Mouse (Mus musculus) Patski (cell line): ENCODE measurements around the gene Stard13. TPM values are rescaled to one million over a fixed set of nuclear protein-coding genes. Genes with fewer than 3 reads are reported as not detected.
A peak's percentile ranks its signal among the peaks of the same experiment; 100 is the strongest.

ENCODE experiments used
- ATAC-seq: fragments of 100-300 bp; one replicate; pipeline ENCODE4 v1.8.0; 2021
- CTCF ChIA-PET: fragments of 350-600 bp; sonication (Branson Sonifier 250); formaldehyde crosslinking; loops from one replicate; lab custom pipeline; 2022; ENCODE audit warnings: inconsistent platforms; lab: Charles Lee
- POLR2A ChIA-PET: fragments of 350-600 bp; sonication (Branson Sonifier 250); formaldehyde crosslinking; loops from one replicate; lab custom pipeline; 2022; ENCODE audit warnings: antibody characterized with exemption, inconsistent platforms; lab: Charles Lee
- DNase-seq: peaks from one replicate; pipeline ENCODE4 v3.0.0-alpha.2; 2011; ENCODE audit warnings: low read depth, low spot score
- H3K27me3 ChIP-seq: fragments of 371-371 bp; one replicate; pipeline ENCODE4 v1.5.1; 2021
- CTCF ChIP-seq: fragments of 100-300 bp; IDR thresholded peaks from one replicate; pipeline ENCODE4 v1.5.1; 2021
- in situ Hi-C: fragments of 300-500 bp; cut with MboI; formaldehyde crosslinking; loops from 3 replicates; pipeline ENCODE4 v1.11.1; 2018; ENCODE audit warnings: low pct_unique_long_range_greater_than_20kb, mixed read lengths
- polyA plus RNA-seq: library from polyadenylated mRNA; unstranded; gene quantifications from one replicate; pipeline ENCODE4 v1.2.3, GENCODE M21; 2021

Stard13 gene
- polyA plus RNA-seq, 1 experiment from 2014 or later = 59.4 TPM

DNA sequence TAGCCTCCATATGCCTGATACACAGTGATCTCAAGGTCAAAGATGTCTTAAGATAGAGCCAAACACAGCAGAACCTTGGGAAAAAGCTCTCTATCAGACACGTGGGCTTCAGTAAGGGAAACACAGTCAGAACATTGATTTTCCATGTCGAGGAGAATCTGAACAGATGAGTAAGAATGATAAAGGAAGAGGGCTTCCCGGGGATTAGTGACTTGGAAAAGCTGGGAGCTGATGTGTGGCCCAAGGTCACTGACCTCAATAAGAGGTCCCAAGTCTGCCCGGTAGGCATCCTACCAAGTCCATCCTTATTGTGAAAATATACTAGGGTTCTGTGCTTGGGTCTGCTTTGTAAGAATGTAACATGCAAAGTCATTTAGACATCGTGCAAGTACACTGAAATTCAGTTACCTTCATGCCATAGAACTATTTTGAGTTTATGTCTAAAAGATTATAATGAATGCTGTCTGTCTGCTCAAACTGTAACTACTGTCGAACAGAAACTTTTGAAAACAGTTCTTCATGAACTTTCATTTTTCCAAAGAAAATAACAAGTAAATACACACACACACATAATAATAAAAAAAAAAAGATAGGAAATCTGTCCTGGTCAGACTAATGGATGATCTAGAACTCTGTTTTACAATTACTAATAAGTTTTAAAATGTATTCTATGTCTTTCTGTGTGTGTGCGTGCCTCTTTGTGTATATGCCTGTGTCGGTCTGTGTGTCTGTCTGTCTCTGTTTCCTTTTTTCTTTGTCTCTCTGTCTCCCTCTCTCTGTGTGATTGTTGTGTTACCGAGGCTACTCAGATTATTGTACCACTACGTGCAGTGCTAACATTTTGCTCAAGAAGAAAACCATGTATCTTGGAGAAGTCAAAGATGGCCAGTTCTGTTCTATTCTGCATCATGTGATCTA is 128.3 kb downstream of the Stard13 start:
- in situ Hi-C loops = loop anchor here (10.0 kb wide), 1 partner anchor 259 kb away; no protein-coding TSS in a partner anchor
- DNase-seq (no peak), ATAC-seq (no peak)
- H3K27me3 ChIP-seq = no peaks in the 10 kb centered on the region
- no peak for TF ChIP-seq CTCF
- ChIA-PET POLR2A (no interaction called here), CTCF (interaction anchor here (1.7 to 2.3 kb wide), 2 partner anchors 29 to 36 kb away, joined by 4 to 5 read pairs; no protein-coding TSS in a partner anchor)

- DNase-seq = no peak
- TF ChIP-seq CTCF = no peak
- ChIA-PET POLR2A (interaction anchor here (0.5 kb wide), 1 partner anchor 229 kb away, joined by 3 read pairs; no protein-coding TSS in a partner anchor), CTCF (interaction anchor here (0.6 to 2.2 kb wide), 5 partner anchors 11 to 229 kb away, joined by 3 to 6 read pairs (median 3); no protein-coding TSS in a partner anchor)
- no peak for ATAC-seq
- in situ Hi-C loops = loop anchor here (10.0 kb wide), 1 partner anchor 260 kb away; no protein-coding TSS in a partner anchor
- no peaks in the 10 kb centered on the region for H3K27me3 ChIP-seq
Measured at GRCm38 (mm10) chr5:151104354-151105053, 129.1 kb downstream of the Stard13 start.

DNA sequence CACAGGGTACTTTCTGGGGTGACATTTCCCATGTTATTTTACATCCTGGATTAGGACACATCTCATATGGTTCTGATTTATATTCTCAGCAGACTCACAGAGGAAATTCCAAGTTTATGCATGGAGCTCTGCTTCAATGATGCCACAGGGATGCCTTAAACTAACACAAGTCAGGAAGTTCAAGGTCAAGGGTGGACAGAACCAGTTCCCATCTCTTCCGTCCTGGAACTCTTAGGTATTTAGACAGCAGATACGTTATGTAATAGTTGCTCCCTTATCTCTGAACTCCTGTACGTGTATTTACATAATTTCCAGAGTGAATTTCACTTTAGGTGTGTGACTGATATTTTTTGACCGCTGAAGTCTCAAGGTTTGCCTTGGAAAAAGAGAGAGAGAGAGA is 130.4 kb downstream of the Stard13 start:
- ChIA-PET POLR2A (no interaction called here), CTCF (interaction anchor here (1.0 to 2.2 kb wide), 4 partner anchors 8 to 51 kb away, joined by 3 to 6 read pairs (median 4); no protein-coding TSS in a partner anchor)
- in situ Hi-C loops = loop anchor here (10.0 kb wide), 1 partner anchor 262 kb away; no protein-coding TSS in a partner anchor
- DNase-seq (no peak), ATAC-seq (no peak)
- no peaks in the 10 kb centered on the region for H3K27me3 ChIP-seq
- TF ChIP-seq CTCF = no peak

DNA sequence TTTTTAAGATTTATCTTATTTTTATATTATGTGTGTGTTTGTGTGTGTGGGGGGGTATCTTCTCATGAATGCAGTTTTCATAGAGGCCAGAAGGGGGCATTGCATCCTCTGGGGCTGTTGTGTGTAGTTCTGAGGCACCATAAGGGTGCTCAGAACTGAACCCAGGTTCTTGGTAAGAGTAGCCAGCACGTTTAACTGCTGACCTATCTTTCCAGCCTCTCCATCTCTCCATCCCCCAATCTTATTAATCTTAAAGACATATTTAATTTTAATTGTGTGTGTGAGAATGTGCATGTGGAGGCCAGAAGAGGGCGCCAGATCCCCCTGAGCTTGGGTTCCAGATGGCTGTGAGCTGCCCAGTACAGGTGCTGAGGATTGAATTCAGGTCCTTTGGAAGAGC is 131.4 kb downstream of the Stard13 start:
- POLR2A ChIA-PET = no interaction called here
- CTCF ChIA-PET = interaction anchor here (1.1 to 2.2 kb wide), 3 partner anchors 9 to 33 kb away, joined by 4 to 6 read pairs (median 5); no protein-coding TSS in a partner anchor
- no peak for DNase-seq
- in situ Hi-C loops = loop anchor here (10.0 kb wide), 1 partner anchor 263 kb away; no protein-coding TSS in a partner anchor
- ATAC-seq = no peak
- H3K27me3 ChIP-seq = no peaks in the 10 kb centered on the region
- TF ChIP-seq CTCF = peak; percentile 56

DNA sequence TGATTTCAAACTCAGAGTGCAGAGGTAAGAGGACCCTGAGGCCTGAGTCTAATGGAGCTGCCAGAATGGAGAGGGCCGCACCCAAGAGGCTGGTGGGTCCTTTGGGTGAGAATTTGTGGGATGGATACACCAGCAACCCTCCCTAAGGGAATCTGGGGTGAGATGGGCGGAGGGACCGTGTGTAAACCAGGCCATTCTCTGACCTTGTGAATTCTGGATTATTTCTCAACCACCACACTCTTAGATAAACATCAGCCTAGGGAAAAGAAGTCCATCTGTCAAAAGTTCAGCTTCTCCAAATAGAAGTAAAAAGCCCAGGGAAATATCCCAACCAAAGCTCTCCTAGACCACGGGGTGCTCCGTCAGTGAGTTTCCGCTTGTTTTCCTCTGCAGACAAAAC is 137.6 kb downstream of the Stard13 start:
- POLR2A ChIA-PET = no interaction called here
- CTCF ChIA-PET = interaction anchor here (0.9 to 1.2 kb wide), 2 partner anchors 15 to 302 kb away, joined by 3 read pairs; no protein-coding TSS in a partner anchor
- in situ Hi-C loops = no loop called here
- no peak for ATAC-seq
- no peak for DNase-seq
- TF ChIP-seq CTCF = no peak
- no peaks in the 10 kb centered on the region for H3K27me3 ChIP-seq

GRCm38 (mm10) chr5:151092886-151093665 is 140.6 kb downstream of the Stard13 start:
- in situ Hi-C loops = no loop called here
- CTCF ChIA-PET = interaction anchor here (0.7 to 1.9 kb wide), 4 partner anchors 10 to 38 kb away, joined by 3 to 6 read pairs (median 4); no protein-coding TSS in a partner anchor

DNA sequence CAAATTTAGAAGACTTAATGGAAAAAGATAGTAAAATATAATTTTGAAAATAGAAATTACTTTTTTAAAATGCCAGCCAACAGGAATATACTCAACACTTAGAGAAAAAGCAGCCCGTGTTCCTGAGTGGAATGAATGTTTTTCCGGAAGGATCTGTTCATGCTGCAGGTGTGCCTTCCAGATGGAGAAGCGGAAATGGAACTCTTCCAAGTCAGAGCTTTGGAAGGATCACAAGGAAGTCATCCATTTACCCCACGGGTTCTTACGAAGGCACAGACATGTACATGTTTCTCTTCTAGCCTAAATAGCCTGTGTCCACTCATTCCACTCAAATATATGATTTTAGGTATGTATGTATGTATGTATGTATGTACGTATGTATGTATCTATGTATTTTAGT is 142.6 kb downstream of the Stard13 start:
- ChIA-PET CTCF (no interaction called here), POLR2A (interaction anchor here (0.7 kb wide), 1 partner anchor 112 kb away, joined by 7 read pairs; no protein-coding TSS in a partner anchor)
- no peak for TF ChIP-seq CTCF
- H3K27me3 ChIP-seq = no peaks in the 10 kb centered on the region
- ATAC-seq = no peak
- no peak for DNase-seq
- in situ Hi-C loops = no loop called here

More at GRCm38 (mm10) chr5:151092886-151093665, 140.6 kb downstream of the Stard13 start:
- H3K27me3 ChIP-seq = no peaks in the 10 kb centered on the region
- POLR2A ChIA-PET = interaction anchor here (0.8 kb wide), 1 partner anchor 24 kb away, joined by 4 read pairs; no protein-coding TSS in a partner anchor
- TF ChIP-seq CTCF = no peak
- DNase-seq = no peak
- ATAC-seq = peak; percentile 85

DNA sequence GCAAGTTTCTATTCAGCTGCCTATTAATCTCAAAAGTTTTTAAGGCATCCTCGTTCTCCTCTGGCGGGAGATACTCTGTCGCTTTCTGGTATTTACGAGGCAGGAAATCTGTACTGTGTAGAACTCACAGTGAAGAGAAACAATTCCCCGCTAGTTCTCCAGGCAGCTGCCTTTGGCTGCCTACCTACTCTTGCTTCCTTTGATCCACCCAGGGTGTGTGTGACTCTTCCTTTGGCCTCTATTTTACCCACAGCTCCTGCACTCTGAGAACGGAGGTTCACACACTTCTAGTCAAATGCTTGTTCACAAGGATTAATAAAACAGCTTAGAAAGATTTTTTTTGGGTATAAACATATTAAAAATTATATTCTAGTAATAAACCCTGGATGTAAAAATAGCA is 144.4 kb downstream of the Stard13 start:
- ChIA-PET CTCF (interaction anchor here (1.2 kb wide), 1 partner anchor 24 kb away, joined by 3 read pairs; no protein-coding TSS in a partner anchor), POLR2A (interaction anchor here (0.8 kb wide), 1 partner anchor 21 kb away, joined by 3 read pairs; no protein-coding TSS in a partner anchor)
- DNase-seq (no peak), ATAC-seq (no peak)
- TF ChIP-seq CTCF = no peak
- H3K27me3 ChIP-seq = no peaks in the 10 kb centered on the region
- in situ Hi-C loops = no loop called here
